Mouse (Mus musculus) liver, embryonic 12.5 days (tissue): Measurements from ENCODE around the gene Zmym1. TPM values are rescaled to one million over a fixed set of nuclear protein-coding genes. Genes with fewer than 3 reads are reported as not detected.
A peak's percentile ranks its signal among the peaks of the same experiment; 100 is the strongest.

ENCODE experiments used
- ATAC-seq: fragments of 200-750 bp; cut with Nextera tagmentation; 2 replicates; pipeline ENCODE4 v1.8.0; 2017; ENCODE audit warnings: moderate number of reproducible peaks, mild to moderate bottlenecking, moderate library complexity
- H3K27ac ChIP-seq: fragments of 300-500 bp; sonication (generic); 2 replicates; pipeline ENCODE4 v1.5.1; 2016; ENCODE audit warnings: mild to moderate bottlenecking
- H3K27me3 ChIP-seq: fragments of 300-500 bp; sonication (generic); replicated peaks from 2 replicates; pipeline ENCODE4 v1.6.1; 2016; ENCODE audit warnings: mild to moderate bottlenecking, moderate library complexity
- H3K36me3 ChIP-seq: fragments of 300-500 bp; sonication (generic); 2 replicates; pipeline ENCODE4 v1.6.1; 2016; ENCODE audit warnings: mild to moderate bottlenecking, moderate library complexity
- H3K4me1 ChIP-seq: fragments of 300-500 bp; sonication (generic); 2 replicates; pipeline ENCODE4 v1.6.1; 2016
- H3K4me2 ChIP-seq: fragments of 300-500 bp; sonication (generic); 2 replicates; pipeline ENCODE4 v1.6.1; 2016; ENCODE audit warnings: mild to moderate bottlenecking, moderate library complexity
- H3K4me3 ChIP-seq: fragments of 300-500 bp; sonication (generic); 2 replicates; pipeline ENCODE4 v1.5.1; 2016; ENCODE audit warnings: mild to moderate bottlenecking, moderate library complexity
- H3K9ac ChIP-seq: fragments of 300-500 bp; sonication (generic); 2 replicates; pipeline ENCODE4 v1.6.1; 2016; ENCODE audit warnings: mild to moderate bottlenecking, moderate library complexity
- H3K9me3 ChIP-seq: fragments of 300-500 bp; sonication (generic); replicated peaks from 2 replicates; pipeline ENCODE4 v1.6.1; 2016; ENCODE audit warnings: mild to moderate bottlenecking, moderate library complexity
- WGBS: fragments of 180-500 bp; shearing (Covaris S2); methylation state at CpG from one replicate; pipeline ENCODE4 v1.1.7; 2016; ENCODE audit not compliant: insufficient replicate concordance; 5-methylcytosine and 5-hydroxymethylcytosine counted together
- polyA plus RNA-seq: library from polyadenylated mRNA; unstranded; fragments of >200 nt; fragmentation: Nextera tagmentation; extraction: Ambion mirVana; gene quantifications from 2 replicates; pipeline ENCODE4 v1.2.1, GENCODE M21; 2016

The Zmym1 gene
- polyA plus RNA-seq, 1 experiment from 2014 or later = 15.2 TPM

DNA sequence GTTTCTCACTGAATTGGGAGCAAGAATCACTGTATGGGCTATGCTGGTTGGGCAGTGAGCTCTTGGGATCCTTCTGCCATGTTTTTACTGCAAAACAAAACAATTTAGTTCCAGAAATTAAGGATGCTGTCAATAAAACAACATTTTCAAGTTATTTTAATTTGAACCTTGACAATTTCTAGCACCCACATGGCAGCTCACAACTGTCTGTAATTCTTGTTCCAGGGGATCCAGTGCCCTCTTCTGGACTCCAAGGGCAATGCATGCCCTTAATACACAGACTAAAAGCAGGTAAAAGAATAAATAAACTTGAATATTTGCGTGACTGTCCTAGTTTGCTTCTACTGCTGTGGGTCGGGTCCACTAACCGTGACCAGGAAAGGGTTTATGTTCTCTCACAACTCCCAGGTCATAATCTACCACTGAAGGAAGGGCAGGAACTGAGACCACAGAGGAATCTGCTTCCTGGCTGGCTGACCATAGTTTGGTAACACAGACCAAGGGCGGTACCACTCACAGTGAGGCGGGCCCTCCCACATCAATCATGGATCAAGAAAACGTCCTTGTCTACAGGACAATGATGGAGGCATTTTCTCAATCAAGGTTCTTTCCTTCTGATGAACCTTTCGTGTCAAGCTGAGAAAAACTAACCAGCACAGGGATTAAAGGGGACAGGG, 6.3 kb downstream of the Zmym1 start:
- no peak overlapping the region for H3K9ac ChIP-seq
- no peak overlapping the region for H3K4me2 ChIP-seq
- WGBS = 51% methylated on average over 7 of the region's 7 CpGs
- no peak overlapping the region for H3K27ac ChIP-seq
- no peak overlapping the region for H3K4me3 ChIP-seq
- no peaks in the 10 kb centered on the region for H3K27me3 ChIP-seq
- no peaks in the 10 kb centered on the region for H3K9me3 ChIP-seq
- ATAC-seq = no peak
- H3K36me3 ChIP-seq = peaks cover 85% of the 10 kb centered on the region
- peaks cover 4% of the 10 kb centered on the region for H3K4me1 ChIP-seq

GRCm38 (mm10) chr4:127053071-127053470, 7.9 kb downstream of the Zmym1 start:
- no peak for ATAC-seq
- peaks cover 86% of the 10 kb centered on the region for H3K36me3 ChIP-seq
- H3K4me3 ChIP-seq = no peak overlapping the region
- H3K4me1 ChIP-seq = no peaks in the 10 kb centered on the region
- H3K4me2 ChIP-seq = no peak overlapping the region
- no peaks in the 10 kb centered on the region for H3K9me3 ChIP-seq
- H3K27ac ChIP-seq = no peak overlapping the region
- 84% methylated on average over 5 of the region's 5 CpGs for WGBS
- H3K9ac ChIP-seq = no peak overlapping the region
- no peaks in the 10 kb centered on the region for H3K27me3 ChIP-seq

DNA sequence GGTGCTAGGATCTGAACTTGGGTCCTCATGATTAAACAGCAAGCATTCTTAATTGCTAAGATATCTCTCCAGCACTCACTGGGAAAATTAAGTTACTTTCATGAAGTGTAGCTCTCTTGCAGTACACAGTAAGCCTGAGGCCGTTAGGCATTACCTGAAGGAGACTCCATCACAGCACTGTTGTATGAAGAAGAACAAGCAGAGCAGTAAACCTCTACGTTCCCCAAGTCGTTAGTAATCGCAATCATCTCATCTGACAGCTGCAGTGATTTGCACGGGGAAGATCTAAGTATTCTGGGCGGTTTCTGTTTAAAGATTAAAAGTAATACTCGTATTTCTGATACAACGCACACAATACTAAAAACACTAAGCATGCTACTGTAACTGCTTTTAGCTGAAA, 9.8 kb downstream of the Zmym1 start:
- Histone ChIP-seq H3K4me3 (no peak overlapping the region), H3K36me3 (peaks cover 87% of the 10 kb centered on the region)
- WGBS = 76% methylated on average over 8 of the region's 8 CpGs

GRCm38 (mm10) chr4:127043540-127043939, 17.4 kb downstream of the Zmym1 start:
- Histone ChIP-seq H3K4me2 (no peak overlapping the region), H3K9me3 (no peaks in the 10 kb centered on the region), H3K27ac (no peak overlapping the region), H3K36me3 (peaks cover 85% of the 10 kb centered on the region), H3K27me3 (no peaks in the 10 kb centered on the region), H3K4me1 (no peaks in the 10 kb centered on the region), H3K9ac (no peak overlapping the region), H3K4me3 (no peak overlapping the region)
- WGBS = 75% methylated on average over 4 of the region's 4 CpGs
- ATAC-seq = no peak

More for the DNA sequence above, 9.8 kb downstream of the Zmym1 start:
- Histone ChIP-seq H3K9ac (no peak overlapping the region), H3K27me3 (no peaks in the 10 kb centered on the region), H3K4me1 (no peaks in the 10 kb centered on the region), H3K27ac (no peak overlapping the region), H3K4me2 (no peak overlapping the region), H3K9me3 (no peaks in the 10 kb centered on the region)
- ATAC-seq = no peak

GRCm38 (mm10) chr4:127039871-127040483, 21.0 kb downstream of the Zmym1 start:
- no peak overlapping the region for H3K27ac ChIP-seq
- H3K4me2 ChIP-seq = no peak overlapping the region
- no peaks in the 10 kb centered on the region for H3K27me3 ChIP-seq
- ATAC-seq = peak; percentile 7; the same call in 1 of the 2 replicates
- H3K36me3 ChIP-seq = peaks cover 87% of the 10 kb centered on the region
- 65% methylated on average over 3 of the region's 3 CpGs for WGBS
- no peaks in the 10 kb centered on the region for H3K4me1 ChIP-seq
- no peaks in the 10 kb centered on the region for H3K9me3 ChIP-seq
- no peak overlapping the region for H3K9ac ChIP-seq
- no peak overlapping the region for H3K4me3 ChIP-seq

GRCm38 (mm10) chr4:127038828-127039349, 22.1 kb downstream of the Zmym1 start:
- Histone ChIP-seq H3K27me3 (no peaks in the 10 kb centered on the region), H3K9me3 (no peaks in the 10 kb centered on the region), H3K4me2 (no peak overlapping the region), H3K36me3 (peaks cover 92% of the 10 kb centered on the region), H3K4me3 (no peak overlapping the region), H3K27ac (no peak overlapping the region), H3K4me1 (no peaks in the 10 kb centered on the region), H3K9ac (no peak overlapping the region)
- ATAC-seq = peak; percentile 24; the same call in 1 of the 2 replicates
- 92% methylated on average over 3 of the region's 3 CpGs for WGBS

DNA sequence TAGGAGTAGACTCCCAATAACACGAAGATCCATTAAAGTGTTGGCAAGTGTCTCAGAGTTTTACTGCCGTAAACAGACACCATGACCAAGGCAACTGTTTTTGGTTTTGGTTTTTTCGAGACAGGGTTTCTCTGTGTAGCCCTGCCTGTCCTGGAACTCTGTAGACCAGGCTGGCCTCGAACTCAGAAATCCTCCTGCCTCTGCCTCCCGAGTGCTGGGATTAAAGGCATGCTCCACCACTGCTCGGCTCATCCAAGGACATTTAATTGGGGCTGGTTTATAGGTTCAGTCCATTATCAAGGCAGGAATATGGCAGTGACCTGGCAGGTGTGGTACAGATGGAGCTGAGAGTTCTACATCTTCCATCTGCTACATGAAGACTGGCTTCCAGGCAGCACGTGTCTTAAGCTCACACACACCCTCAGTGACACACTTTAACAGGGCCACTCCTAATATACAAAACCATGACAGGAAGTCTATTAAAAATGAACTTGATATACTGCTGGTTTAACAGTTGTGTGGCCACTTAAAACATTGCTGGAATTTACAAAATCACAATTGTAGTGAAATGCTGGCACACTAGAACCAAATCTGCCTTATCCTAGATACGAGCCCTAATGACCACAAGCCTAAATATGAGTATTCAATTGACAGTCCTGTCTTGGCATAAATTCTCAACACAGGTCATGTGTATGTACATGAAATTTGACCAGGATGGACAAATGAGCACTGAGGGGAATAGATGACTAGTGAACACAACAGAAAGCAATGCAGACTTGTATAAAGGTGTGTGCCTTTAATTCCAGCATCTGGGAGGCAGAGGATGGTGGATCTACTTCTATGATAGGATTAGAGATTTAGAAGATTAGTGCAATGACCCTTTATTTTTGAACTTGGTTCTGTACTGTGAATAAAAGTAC, 22.8 kb downstream of the Zmym1 start:
- WGBS = 70% methylated on average over 8 of the region's 8 CpGs
- peaks cover 93% of the 10 kb centered on the region for H3K36me3 ChIP-seq
- peak; percentile 56; the same call in 1 of the 2 replicates for ATAC-seq

GRCm38 (mm10) chr4:127037158-127037557, 23.8 kb downstream of the Zmym1 start:
- 73% methylated on average over 3 of the region's 3 CpGs for WGBS
- no peak for ATAC-seq
- Histone ChIP-seq H3K36me3 (peaks cover 94% of the 10 kb centered on the region), H3K4me1 (no peaks in the 10 kb centered on the region), H3K9me3 (no peaks in the 10 kb centered on the region), H3K27ac (no peak overlapping the region), H3K4me3 (no peak overlapping the region), H3K27me3 (no peaks in the 10 kb centered on the region), H3K4me2 (no peak overlapping the region), H3K9ac (no peak overlapping the region)

More for the DNA sequence above, 22.8 kb downstream of the Zmym1 start:
- no peaks in the 10 kb centered on the region for H3K27me3 ChIP-seq
- H3K9ac ChIP-seq = no peak overlapping the region
- H3K27ac ChIP-seq = no peak overlapping the region
- H3K9me3 ChIP-seq = no peaks in the 10 kb centered on the region
- H3K4me3 ChIP-seq = no peak overlapping the region
- no peak overlapping the region for H3K4me2 ChIP-seq
- H3K4me1 ChIP-seq = no peaks in the 10 kb centered on the region

GRCm38 (mm10) chr4:127027228-127028190, 33.4 kb downstream of the Zmym1 start:
- H3K27me3 ChIP-seq = no peaks in the 10 kb centered on the region
- WGBS = 64% methylated on average over 4 of the region's 4 CpGs
- H3K9ac ChIP-seq = no peak overlapping the region
- H3K36me3 ChIP-seq = peaks cover 98% of the 10 kb centered on the region
- H3K4me3 ChIP-seq = no peak overlapping the region
- no peak for ATAC-seq
- peaks cover 39% of the 10 kb centered on the region for H3K4me1 ChIP-seq
- no peak overlapping the region for H3K4me2 ChIP-seq
- no peaks in the 10 kb centered on the region for H3K9me3 ChIP-seq
- no peak overlapping the region for H3K27ac ChIP-seq

DNA sequence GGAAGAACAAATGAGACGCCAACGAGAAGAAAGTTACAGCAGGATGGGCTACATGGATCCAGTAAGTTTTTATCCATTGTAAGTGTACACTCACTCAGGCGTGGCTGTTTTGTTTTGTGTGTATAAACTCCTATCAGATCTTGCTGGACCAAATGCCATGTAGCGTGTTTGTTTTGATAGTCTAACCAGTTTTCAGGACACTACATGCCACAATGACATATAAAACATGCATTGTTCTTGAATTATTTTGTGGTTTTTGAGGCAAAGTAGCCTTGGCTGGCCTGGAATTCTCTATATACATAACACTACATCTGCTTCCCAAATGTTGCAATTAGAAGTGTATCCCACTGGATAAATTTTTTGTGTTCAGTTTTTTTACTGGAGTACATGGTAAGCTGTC, 34.1 kb downstream of the Zmym1 start:
- 83% methylated on average over 4 of the region's 4 CpGs for WGBS
- H3K9ac ChIP-seq = no peak overlapping the region
- ATAC-seq = no peak
- H3K4me3 ChIP-seq = no peak overlapping the region
- no peaks in the 10 kb centered on the region for H3K27me3 ChIP-seq
- no peak overlapping the region for H3K27ac ChIP-seq
- H3K9me3 ChIP-seq = no peaks in the 10 kb centered on the region
- H3K4me2 ChIP-seq = no peak overlapping the region
- peaks cover 94% of the 10 kb centered on the region for H3K36me3 ChIP-seq
- peaks cover 39% of the 10 kb centered on the region for H3K4me1 ChIP-seq

- Histone ChIP-seq H3K27me3 (no peaks in the 10 kb centered on the region), H3K4me1 (peaks cover 48% of the 10 kb centered on the region), H3K4me2 (peak overlapping the region; percentile 91), H3K9ac (peak overlapping the region; percentile 100), H3K27ac (no peak overlapping the region), H3K9me3 (no peaks in the 10 kb centered on the region), H3K36me3 (peaks cover 68% of the 10 kb centered on the region), H3K4me3 (peak overlapping the region; percentile 100)
- no peak for ATAC-seq
- 62% methylated on average over 1 of the region's 1 CpGs for WGBS
Observed at GRCm38 (mm10) chr4:127024240-127024639, 36.7 kb downstream of the Zmym1 start.
